Mouse (Mus musculus) ovary, adult 18-20 months (tissue): ENCODE data around the gene Zfp691.

Experiments used
- DNase-seq: peaks from one replicate; pipeline ENCODE4 v3.0.0; 2022; ENCODE audit warnings: low spot score, mixed read lengths

Gene Zfp691

DNA sequence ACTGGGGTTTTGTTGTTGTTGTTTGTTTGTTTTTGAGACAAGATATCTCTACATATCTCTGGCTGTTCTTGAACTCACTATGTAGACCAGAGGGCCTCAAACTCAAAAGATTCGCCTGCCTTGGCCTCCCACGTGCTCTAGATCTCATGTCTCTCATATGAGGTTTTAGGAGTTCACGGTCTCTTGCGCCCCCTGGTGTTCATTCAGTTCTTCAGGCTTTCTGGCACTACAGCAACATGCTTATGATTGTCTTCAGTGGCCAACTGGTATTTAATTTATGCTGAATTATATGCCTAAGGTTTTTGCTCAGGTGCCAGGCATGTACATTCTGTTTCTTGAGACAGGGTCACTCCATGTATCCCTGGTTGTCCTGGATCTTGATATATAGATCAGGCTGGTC lies 6.3 kb downstream of the Zfp691 start:
- peak; percentile 36 for DNase-seq

DNA sequence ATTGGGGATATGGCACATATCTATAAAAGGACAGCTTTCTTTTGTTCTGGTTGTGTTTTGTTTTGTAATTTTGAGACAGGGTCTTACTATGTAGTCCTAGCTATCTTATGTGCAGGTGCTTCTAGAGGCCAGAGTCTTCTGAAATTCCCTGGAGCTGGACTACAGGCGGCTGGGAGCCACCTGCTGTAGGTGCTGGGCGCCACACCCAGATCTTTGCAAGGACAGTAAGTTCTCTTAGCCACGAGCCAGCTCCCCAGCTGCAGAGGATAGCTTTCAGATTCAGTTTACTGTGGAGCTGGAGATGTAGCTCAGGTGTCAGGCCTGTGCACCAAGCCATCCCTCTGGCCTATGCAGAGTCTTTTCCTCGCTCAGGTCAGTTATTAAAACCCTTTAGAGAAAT lies 6.9 kb downstream of the Zfp691 start:
- DNase-seq, result no peak

DNA sequence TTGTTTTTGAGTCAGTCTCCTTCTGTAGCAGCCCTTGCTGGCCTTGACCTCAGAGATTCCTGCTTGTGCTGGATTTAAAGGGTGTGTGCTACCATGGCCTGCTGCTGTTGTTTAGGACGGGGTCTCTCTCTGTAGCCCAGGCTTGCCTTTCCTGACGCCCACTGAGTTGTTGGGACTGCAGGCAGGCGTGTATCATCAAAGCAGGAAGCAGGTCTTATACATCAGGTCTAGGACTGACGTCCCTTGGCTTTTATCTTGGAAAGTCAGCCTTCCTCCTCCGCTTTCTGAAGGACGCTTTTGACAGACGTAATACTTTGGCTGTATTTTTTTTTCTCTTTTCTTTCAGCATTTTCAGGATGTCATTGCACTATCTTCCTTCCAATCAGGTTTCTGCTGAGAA lies 8.1 kb downstream of the Zfp691 start:
- no peak for DNase-seq

DNA sequence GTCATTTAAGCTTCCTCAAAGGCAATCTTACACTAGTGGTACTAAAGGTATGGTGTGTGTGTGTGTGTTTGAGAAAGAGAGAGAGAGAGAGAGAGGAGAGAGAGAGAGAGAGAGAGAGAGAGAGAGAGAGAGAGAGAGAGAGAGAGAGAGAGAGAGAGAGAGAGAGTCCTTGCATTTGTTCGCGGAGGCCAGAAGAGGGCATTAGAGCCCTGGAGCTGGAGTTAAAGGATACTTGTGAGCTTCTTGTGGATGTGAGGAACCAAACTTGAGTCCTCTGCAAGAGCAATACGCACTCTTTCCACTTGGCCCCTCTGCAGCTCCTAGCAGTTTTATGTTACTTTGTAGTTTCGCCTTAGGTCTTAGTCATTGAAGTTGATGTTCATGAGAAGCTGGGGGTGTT lies 11.0 kb downstream of the Zfp691 start:
- DNase-seq, result no peak

DNA sequence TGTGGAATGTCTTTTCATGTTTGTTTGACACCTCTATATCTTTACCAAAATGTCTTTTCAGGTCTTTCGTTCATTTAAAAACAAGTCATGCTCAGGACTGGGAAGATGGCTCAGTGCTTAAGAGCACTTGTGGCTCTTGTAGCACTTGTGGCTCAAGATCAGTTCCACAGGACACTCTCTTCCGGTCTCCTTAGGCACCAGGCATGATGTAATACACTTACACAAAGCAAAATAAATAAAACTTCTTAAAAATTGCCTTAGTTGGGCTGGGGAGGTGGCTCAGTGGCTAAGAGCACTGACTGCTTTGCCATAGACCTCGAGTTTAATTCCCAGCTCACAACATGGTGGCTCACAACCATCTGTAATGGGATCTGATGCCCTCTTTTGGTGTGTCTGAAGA lies 12.6 kb downstream of the Zfp691 start:
- DNase-seq, result no peak

DNA sequence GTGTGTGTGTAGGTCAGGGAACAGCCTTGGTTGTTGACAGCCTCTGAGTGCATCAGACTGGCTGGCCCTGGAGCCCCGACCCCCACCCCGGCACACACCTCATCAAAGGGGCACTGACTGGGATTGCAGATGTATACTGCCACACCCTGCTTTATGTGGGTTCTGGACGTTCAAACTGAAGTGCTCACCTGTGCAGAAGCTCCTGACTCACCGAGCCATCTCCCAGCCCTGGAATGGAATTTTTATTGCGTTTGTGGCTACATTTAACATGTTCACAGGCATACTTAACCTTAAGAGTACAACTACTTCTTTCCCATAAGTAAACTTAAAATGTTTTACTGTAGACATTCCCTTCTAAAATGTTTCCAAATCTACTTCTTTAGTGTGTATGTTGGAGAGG lies 16.1 kb downstream of the Zfp691 start:
- no peak for DNase-seq

DNA sequence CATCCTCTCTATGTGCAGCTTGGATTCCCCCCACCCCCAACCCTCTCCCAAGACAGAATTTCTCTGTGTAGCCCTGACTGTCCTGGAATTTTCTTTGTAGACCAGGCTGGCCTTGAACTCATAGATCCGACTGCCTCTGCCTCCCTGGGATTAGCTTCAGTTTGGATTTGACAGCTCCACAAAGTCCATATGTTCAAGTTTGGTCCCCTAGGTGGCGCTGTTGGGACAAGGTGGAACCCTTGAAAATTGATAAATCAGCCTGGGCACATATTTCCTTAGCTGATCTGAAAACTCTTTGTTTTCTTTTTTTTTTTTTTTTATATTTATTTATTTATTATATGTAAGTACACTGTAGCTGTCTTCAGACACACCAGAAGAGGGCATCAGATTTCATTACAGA lies 16.8 kb downstream of the Zfp691 start:
- DNase-seq, result no peak

DNA sequence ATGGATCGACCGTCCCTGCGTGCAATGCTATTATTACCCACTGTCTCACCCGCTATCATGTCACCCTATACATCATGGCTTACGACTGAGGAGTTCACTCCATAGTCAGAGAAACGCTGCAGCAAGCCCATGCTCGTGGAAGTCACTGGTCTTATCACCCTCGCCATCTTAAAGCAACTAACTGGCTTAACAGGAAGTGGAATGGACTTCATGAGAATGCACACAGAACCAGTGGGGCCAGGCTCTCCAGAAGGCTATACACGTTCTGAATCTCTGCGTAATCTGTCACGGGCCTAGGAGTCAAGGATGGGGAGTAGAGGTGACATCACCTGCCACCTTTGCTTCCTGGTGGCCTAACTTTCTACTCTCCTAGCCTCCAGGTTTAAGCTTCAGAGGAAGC lies 25.3 kb downstream of the Zfp691 start:
- no peak for DNase-seq

DNA sequence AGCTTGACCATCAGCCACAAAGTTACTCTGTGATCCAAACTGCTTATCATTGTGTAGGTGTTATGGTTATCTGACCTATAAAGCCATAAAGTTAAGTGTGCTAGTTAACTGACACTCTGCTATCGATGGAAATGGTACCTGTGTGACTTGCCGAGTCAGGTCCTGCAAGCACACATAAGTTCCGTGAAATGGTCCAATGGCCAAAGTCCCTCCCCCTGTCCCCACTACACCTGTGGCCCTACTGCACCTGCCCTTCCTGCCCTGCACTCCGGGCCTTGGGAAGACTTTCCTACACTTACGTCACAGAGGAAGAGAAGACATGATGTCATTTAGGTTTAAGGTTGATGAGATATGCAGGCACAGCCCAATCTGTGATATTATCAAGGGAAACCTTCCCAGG lies 26.6 kb downstream of the Zfp691 start:
- DNase-seq, result no peak

DNA sequence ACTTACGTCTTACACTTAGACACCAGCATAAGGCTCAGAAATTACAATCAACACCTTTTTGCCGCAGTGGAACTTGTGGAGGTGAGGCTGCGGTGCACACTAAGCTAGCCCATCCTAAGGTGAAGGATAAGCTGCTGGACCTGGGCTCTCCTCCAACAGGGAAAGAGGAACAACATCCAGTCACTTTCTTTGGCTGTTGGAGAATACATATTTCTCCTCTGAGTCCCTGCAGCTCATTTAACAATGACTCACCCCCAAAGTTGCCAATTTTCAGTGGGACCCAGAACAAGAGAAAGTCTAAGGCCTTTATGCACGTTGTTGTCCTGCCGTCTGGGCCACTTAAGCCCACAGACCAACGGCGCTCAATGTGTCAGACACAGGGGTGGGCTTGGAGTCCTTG lies 27.2 kb downstream of the Zfp691 start:
- no peak for DNase-seq

DNA sequence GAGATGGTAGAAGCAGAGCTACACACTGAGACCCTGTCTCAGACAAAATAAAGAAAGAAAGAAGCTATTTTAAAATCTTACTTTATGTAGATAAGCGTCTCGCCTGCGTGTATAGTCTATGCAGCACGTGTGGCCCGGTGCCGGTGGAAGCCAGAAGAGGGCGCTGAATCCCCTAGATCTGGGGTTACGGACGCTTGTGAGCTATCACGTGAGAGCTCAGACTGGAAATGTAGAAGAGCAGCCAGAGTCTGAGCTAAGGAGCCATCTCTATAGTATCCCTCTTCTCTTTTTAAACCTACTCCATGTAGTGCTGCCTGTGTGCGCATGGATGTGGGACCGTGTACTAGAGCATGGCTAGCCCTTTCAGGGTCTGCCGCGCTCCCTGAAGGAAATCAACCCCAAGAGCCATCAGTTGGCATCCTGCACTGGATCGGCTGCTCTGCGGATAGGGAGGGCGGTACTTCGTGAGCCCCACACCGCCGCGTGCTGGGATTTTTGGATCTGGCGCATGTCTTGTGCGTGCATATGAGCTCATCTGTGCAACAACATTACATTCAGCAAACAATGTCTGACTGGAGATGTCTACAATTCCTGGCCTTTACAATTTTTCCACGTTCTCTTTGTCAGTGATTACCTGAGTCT lies 31.6 kb downstream of the Zfp691 start:
- DNase-seq, result no peak

DNA sequence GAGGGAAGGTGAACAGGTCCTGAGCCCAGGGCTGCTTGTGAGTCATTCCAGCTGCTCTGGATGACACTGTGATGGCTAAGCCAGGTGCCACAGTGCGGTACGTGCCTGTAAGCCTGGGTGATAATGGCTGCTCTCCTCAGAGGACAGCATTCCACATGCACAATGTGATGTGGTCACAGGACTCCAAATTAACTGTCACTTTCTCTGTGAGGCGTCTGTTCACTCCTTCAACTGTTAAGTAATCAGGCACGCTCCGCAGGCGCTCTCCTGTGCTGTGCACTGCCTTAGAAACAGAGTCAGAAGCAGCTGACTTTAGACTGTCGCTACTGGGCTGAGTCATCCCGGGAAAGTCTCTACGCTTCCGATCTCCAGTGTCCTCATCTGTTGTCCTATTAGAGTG lies 32.8 kb downstream of the Zfp691 start:
- no peak for DNase-seq

DNA sequence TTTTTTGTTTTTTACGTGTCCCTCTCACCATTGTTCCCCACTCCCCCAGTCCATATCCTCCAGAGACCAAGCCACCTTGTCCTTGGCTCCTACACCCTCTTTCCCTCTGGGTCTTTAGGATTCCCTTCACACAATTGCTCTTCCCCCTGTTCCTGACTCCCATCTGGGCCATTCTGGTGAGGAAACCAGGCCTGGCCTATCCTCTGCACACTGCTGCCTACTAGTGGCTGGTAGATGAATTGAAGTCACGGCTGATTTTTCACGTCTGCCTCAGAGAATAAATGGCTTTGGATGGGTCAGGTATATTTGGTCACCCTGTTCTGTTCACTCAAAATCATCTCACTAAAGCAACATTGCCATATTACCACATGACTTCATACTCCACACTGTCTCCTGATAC lies 33.9 kb downstream of the Zfp691 start:
- DNase-seq, result no peak

DNA sequence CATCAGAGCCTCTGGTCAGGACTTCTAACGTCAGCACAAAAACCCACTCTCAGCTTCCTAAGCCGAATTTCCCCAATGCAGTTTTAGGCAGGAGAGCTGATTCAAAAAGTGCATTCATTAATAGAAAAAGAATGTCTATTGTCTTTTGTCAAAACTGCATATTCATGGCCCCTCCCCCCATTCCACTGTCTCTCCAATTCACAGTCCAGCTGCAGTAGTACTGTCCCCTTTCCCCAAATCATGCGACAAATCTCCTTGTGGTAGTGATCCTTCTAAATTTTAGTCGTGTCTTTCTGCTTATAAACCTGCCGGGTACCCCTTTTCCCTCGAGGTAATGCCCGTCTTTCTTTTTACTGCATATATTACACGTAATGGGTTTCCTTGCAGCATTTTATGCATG lies 35.2 kb downstream of the Zfp691 start:
- no peak for DNase-seq

DNA sequence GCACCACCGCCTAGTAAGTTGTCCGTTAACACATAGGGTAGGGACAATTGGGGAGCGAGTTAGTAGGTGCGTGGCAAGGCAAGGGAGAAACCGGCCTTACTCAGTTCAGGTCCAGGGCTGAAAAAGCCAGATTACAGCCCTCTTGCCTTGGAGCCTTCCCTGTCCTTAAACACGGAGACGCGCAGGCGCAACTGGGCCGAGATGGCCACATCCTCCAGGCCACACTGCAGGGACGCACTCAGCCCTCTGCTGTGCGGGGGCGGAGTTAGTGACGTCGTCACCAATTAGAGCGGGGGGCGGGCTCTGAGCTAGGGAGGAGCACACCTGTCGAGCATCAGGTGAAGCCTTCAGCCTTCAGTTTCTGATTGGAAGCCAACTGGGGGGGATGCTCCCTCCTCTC lies 35.8 kb downstream of the Zfp691 start:
- peak; percentile 69 for DNase-seq

DNA sequence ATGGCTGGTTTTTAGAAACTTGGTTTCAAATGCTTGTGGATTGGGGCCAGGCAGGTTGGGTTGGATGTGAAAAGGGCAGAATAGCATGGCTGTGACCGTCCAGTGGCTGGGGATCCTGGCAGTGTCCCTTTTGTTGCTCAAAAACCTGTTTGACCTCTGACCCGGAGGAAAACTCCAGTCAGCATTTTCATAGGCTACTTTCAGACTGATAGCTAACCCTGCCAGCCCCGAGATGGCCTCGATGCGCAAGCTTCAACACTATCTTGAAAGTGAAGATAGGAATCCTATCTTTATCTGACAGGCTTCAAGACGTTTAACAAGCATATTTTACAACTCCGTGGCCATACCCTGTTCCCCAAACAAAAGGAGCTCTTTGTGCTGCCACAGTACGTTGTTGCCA lies 36.7 kb downstream of the Zfp691 start:
- DNase-seq, result no peak

DNA sequence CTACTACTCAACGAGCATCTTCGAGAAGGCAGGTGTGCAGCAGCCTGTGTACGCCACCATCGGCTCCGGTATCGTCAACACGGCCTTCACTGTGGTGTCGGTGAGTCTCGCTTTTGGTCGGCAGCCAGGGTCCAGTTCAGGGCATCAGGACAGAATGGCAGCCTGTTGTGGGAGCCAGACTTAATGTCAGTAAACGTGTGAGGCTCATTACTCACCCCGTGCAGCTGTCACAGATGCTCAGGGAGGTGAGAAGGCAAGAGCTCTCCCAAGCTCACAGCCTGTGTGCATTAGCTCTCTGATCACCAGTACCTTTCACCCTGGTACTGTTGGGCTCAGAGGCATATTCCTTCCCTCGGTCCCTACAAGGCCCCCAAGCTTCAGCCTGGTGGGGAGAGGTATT lies 40.1 kb downstream of the Zfp691 start:
- no peak for DNase-seq

DNA sequence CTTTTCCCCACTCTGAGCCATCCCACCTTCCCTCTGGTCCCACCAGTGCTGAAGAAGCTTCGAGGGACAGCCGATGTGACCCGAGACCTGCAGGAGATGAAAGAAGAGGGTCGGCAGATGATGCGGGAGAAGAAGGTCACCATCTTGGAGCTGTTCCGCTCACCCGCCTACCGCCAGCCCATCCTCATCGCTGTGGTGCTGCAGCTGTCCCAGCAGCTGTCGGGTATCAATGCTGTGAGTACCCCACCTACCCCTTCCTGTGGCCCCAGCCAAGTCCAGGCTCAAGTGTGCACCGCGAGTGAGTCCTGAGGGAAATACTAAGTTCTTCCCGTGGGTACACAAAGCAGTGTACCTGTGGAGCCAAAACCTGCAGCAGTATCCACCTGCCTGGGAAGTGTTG lies 40.7 kb downstream of the Zfp691 start:
- DNase-seq, result no peak

DNA sequence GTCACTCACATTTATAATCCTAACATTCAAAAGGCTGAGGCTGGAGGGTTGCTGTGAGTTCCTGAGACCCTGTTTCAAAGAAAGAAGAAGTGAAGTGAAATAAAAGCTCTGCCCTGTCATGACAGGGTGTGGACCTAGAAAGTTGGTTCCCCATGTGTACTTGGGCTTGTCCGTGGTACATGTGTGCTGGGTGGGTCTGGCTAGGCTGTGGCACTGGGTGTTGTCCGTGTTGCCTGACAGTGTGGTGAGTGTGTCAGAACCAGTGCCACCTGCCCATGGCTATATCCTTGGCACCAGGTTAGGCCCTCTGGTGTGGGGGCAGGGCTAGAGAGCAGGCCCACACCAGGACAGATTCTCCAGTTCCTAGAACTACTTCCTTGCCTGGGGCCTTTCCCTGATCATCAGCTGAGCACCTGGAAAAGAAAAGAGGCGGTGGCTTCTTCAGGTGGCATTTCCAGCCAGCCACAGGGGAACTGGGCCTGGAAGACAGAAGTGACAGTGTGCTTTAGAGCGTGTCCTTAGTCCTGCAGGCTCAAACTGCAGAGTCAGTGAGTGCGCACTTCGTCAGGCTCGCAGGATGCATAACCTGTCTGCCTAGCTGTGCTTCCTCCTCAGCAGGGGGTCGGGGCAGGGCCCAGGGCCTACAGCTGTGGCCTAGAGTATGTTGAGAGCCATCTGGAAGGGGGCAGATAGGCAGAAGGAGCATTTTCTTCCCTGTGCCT lies 42.6 kb downstream of the Zfp691 start:
- no peak for DNase-seq

DNA sequence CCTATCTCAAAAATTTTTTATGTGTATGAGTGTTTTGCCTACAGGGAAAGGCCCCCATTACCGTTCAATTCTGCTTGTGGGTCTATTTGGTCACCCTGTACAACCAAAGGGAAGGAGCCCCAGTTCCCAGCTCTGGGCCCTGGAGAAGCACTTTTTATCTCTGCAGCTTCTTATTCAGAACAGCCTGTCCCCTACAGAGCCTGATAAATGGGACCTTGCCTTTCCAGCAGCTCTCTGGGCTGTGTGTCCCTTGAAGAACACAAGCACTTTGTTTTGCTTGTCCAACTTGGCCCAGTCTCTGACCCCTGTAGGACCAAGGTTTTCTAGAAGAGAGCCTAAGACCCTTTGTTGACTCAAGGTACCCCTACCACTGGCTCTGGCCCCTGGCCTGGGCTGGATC lies 44.9 kb downstream of the Zfp691 start:
- no peak for DNase-seq

DNA sequence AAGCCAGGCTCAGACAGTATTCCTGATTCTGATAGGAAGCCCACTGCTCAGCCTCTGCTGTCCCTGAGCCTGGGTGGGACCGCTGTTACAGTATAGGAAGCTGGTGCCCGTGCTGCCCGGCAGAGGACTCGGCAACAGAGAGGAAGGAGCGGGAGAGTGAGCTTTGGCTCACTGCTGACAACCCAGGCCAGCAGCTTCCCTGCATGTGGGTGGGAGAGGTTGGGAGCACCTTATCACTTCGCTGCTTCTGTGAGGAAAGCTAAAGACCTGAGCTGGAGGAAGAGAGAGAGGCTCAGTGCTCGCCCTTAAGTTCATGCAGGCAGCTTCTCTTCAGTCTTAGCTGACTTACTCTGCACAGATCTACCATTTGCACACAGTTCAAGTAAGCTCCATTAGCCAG lies 45.4 kb downstream of the Zfp691 start:
- no peak for DNase-seq

DNA sequence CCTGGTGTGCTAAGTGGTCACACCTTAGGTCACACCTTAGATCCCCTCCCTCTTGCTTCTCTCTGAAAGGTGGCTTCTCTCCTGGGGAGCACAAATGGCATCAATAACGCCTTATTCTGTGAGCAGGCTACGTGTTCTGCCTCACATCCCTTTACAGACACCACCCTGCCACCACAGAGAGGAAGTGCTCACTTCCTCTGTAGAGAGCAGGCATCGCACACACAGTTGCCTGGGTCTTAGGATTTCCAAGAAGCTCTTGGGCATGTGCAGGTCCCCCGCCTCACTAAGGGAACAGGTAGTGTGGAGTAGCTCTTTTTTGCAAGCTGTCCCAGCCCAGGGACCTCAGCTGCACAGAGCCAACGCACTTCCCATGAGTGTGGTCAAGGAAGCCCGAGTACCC lies 46.8 kb downstream of the Zfp691 start:
- DNase-seq, result no peak

DNA sequence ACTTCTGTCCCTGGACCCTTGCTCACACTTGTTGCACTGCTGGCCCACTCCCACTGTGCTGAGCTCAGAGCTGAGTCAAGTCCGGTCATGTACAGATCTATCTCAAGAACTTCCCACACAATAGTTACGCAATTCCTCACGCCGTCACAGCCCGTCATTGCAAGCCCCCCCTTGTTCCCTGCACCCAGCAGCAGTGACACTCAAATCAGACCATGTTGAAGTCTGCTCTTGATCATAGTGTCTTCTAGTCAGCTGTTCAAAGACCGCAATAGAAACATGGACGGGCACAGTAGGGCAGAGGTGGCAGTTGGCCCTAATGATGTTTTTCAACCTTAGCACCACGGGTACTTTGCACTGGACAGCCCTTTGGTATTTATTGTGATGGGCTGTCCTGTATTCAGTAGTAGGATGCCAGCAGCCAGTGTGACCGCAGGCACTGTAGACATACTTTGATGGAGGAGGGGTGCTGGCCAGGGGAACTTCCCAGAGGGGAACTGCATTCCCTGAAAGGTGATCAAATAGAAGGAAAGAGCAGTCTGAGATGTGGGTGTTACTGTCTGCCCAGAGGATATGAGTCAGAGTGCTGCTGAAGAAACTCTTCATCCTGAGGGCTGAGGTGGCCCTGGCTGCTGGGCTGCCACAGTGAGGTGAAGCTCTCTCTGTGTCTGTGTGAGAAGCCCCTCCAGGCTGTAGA lies 48.3 kb downstream of the Zfp691 start:
- no peak for DNase-seq
